Mouse (Mus musculus) hindbrain, embryonic 14.5 days (tissue): ENCODE measurements around the gene Tacc2. TPM values are rescaled to one million over a fixed set of nuclear protein-coding genes. Genes with fewer than 3 reads are reported as not detected.

Experiments used
- ATAC-seq: fragments of 200-750 bp; cut with Nextera tagmentation; 2 replicates; pipeline ENCODE4 v1.8.0; 2017; ENCODE audit warnings: moderate number of reproducible peaks, mild to moderate bottlenecking, moderate TSS enrichment, moderate library complexity; ENCODE audit not compliant: low FRiP score
- DNase-seq: peaks from one replicate; pipeline ENCODE4 v3.0.0-alpha.2; 2015; ENCODE audit warnings: low spot score
- H3K27ac ChIP-seq: fragments of 300-500 bp; sonication (generic); 2 replicates; pipeline ENCODE4 v1.5.1; 2014; ENCODE audit warnings: mild to moderate bottlenecking, moderate library complexity
- H3K27me3 ChIP-seq: fragments of 300-500 bp; sonication (generic); 2 replicates; pipeline ENCODE4 v1.6.1; 2014; ENCODE audit warnings: mild to moderate bottlenecking, low read length, mixed read lengths; ENCODE audit not compliant: control insufficient read depth, insufficient read depth
- H3K36me3 ChIP-seq: fragments of 300-500 bp; sonication (generic); replicated peaks from 2 replicates; pipeline ENCODE4 v1.6.1; 2014; ENCODE audit not compliant: control insufficient read depth, insufficient read depth
- H3K4me1 ChIP-seq: fragments of 300-500 bp; sonication (generic); replicated peaks from 2 replicates; pipeline ENCODE4 v1.6.1; 2014; ENCODE audit warnings: antibody characterized with exemption, low read length, mixed read lengths; ENCODE audit not compliant: control insufficient read depth, insufficient read depth
- H3K4me2 ChIP-seq: fragments of 300-500 bp; sonication (generic); replicated peaks from 2 replicates; pipeline ENCODE4 v1.6.1; 2014; ENCODE audit warnings: mild to moderate bottlenecking, moderate library complexity
- H3K4me3 ChIP-seq: fragments of 300-500 bp; sonication (generic); replicated peaks from 2 replicates; pipeline ENCODE4 v1.5.1; 2014; ENCODE audit warnings: mild to moderate bottlenecking, low read length
- H3K9ac ChIP-seq: fragments of 300-500 bp; sonication (generic); 2 replicates; pipeline ENCODE4 v1.6.1; 2014
- H3K9me3 ChIP-seq: fragments of 300-500 bp; sonication (generic); 2 replicates; pipeline ENCODE4 v1.6.1; 2016; ENCODE audit warnings: low read length; ENCODE audit not compliant: control insufficient read depth
- WGBS: fragments of 180-500 bp; shearing (Covaris S2); extraction: QIAGEN DNeasy Blood & Tissue Kit; methylation state at CpG from one replicate; pipeline ENCODE4 v1.1.7; 2014; 5-methylcytosine and 5-hydroxymethylcytosine counted together
- polyA plus RNA-seq: library from polyadenylated mRNA; unstranded; fragments of >200 nt; fragmentation: Nextera tagmentation; extraction: Ambion mirVana; gene quantifications from 2 replicates; pipeline ENCODE4 v1.2.1, GENCODE M21; 2014

The Tacc2 gene
- polyA plus RNA-seq, 1 experiment from 2014 or later = 58.9 TPM

DNA sequence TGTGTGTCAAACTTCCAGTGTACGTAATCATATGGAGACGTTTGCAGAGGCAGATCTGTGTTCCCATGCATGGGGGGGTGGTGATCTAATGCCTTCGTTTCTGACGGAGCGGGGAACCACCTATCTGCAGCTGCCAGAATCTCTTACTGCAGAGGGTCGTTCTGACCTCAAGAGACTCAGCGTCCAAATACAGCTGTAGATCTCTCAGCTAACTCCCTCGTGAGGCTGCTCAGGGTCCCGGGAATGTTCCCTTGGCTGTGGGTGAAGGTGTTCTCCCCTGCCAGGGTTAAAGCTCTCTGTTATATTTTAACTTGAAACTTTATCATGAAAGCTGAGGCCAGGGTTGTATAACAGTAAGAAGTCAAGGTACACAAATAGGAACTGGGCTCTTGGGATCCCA is 131.7 kb downstream of the Tacc2 start:
- Histone ChIP-seq H3K4me3 (no peak overlapping the region), H3K4me1 (peaks cover 42% of the 10 kb centered on the region), H3K36me3 (no peaks in the 10 kb centered on the region), H3K9me3 (no peaks in the 10 kb centered on the region), H3K9ac (peak overlapping the region; percentile 4; the same call in 1 of the 2 replicates), H3K4me2 (no peak overlapping the region; the same call in 1 of the 2 replicates), H3K27me3 (no peaks in the 10 kb centered on the region), H3K27ac (no peak overlapping the region)
- ATAC-seq = no peak
- WGBS = 49% methylated on average over 9 of the region's 9 CpGs
- no peak for DNase-seq

DNA sequence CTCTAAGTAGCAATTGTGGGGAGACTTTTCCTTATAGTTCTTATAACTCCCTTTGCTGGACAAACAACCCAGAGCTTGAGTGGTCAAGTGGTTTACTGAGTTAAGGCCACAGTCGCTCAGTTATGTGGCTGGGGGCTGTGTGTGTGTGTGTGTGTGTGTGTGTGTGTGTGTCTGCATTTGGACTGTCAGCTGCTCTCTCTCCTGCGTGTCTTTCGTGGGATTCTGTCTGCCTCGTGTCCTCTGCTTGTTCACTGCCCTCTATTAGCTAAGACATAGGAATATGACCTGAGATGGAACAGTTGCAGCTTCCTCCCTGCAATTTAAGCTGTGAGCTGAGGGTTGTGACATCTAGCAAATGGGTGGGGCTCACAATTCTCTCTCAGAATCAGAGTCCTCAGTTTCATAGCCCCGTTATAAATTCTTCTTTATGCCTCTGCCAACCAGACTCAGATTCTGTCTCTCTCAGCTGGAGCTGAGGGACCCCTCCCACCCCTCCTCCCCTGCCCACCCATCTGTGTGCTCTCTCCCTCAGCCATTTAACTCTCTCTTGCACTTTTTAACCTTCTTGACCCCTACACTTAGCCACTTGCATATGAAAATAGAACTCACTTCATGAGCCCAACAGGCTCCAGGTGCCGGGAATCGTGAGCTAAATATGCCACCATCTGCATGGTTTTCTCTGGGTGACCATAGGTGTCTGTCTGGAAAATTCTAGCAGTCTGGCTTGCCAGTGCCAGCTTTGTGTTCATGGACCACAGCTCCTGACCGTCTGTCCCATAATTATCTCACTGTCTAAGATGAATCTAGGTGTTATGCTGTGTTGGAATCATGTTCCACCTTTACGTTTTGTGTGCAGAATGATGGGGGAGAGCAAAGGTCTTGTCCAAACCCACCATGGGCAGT is 132.4 kb downstream of the Tacc2 start:
- no peaks in the 10 kb centered on the region for H3K27me3 ChIP-seq
- peak overlapping the region; percentile 4; the same call in 1 of the 2 replicates for H3K9ac ChIP-seq
- H3K4me1 ChIP-seq = peaks cover 42% of the 10 kb centered on the region
- H3K27ac ChIP-seq = peak overlapping the region; percentile 57; the same call in 1 of the 2 replicates
- WGBS = 47% methylated on average over 9 of the region's 9 CpGs
- DNase-seq (no peak), ATAC-seq (no peak)
- no peak overlapping the region for H3K4me2 ChIP-seq
- H3K4me3 ChIP-seq = no peak overlapping the region
- H3K9me3 ChIP-seq = no peaks in the 10 kb centered on the region
- no peaks in the 10 kb centered on the region for H3K36me3 ChIP-seq

- 89% methylated on average over 7 of the region's 7 CpGs for WGBS
- H3K4me3 ChIP-seq = no peak overlapping the region
- no peak overlapping the region for H3K27ac ChIP-seq
- DNase-seq = no peak
- no peak overlapping the region for H3K9ac ChIP-seq
- H3K36me3 ChIP-seq = peaks cover 4% of the 10 kb centered on the region; the same call in 1 of the 2 replicates
- no peak overlapping the region for H3K4me2 ChIP-seq
- no peak for ATAC-seq
- H3K9me3 ChIP-seq = no peaks in the 10 kb centered on the region
- H3K4me1 ChIP-seq = peaks cover 37% of the 10 kb centered on the region
- H3K27me3 ChIP-seq = no peaks in the 10 kb centered on the region
Measured at GRCm38 (mm10) chr7:130711851-130712250, 134.6 kb downstream of the Tacc2 start.

- H3K4me2 ChIP-seq = no peak overlapping the region
- ATAC-seq = no peak
- no peak for DNase-seq
- WGBS = 47% methylated on average over 6 of the region's 6 CpGs
- H3K27me3 ChIP-seq = no peaks in the 10 kb centered on the region
- peaks cover 32% of the 10 kb centered on the region for H3K4me1 ChIP-seq
- H3K4me3 ChIP-seq = no peak overlapping the region
- H3K9ac ChIP-seq = no peak overlapping the region
- peaks cover 18% of the 10 kb centered on the region for H3K36me3 ChIP-seq
- no peaks in the 10 kb centered on the region for H3K9me3 ChIP-seq
- peak overlapping the region; percentile 51 for H3K27ac ChIP-seq
Measured at GRCm38 (mm10) chr7:130713319-130713718, 136.1 kb downstream of the Tacc2 start.

DNA sequence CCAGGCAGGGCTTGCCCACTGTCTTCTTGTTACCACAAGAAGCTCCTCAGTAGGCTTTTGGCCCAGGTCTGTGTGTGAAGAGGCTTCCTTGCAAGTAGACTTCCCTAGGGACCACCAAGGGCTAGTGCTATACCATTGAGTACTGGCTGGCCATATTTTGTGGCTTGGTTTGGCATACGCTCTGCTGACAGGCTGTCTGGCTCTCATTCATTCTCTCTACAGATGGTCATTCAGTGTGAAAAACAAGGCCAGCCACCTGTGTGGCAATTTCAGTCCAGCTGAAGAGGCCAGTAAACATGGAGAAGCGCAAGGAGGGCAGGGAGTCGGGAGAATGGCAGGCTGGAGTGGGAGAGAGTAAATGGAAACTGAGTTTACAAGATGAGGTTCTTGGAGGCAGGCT is 138.2 kb downstream of the Tacc2 start:
- Histone ChIP-seq H3K27me3 (no peaks in the 10 kb centered on the region), H3K9ac (no peak overlapping the region), H3K36me3 (peaks cover 25% of the 10 kb centered on the region), H3K4me3 (no peak overlapping the region), H3K27ac (no peak overlapping the region), H3K9me3 (no peaks in the 10 kb centered on the region), H3K4me1 (peaks cover 30% of the 10 kb centered on the region), H3K4me2 (no peak overlapping the region)
- DNase-seq (no peak), ATAC-seq (no peak)
- WGBS = 81% methylated on average over 3 of the region's 3 CpGs

DNA sequence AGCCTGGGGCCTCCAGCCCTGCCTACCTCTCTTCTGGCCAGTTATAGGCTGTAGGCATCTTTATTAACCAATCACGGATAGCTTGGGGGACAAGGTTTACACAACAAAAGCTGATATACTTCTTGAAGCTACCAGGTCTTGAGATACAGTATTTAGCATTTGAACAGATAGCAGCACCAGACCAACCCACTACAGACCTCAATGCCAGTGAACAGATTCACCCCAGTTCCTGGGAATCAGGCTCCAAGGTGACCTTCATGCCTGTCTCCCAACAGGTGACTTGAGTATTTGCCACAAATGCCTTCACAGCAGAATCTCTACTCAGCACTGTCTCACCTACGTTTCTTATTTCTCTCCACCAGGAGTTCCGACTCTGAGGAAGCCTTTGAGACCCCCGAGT is 139.1 kb downstream of the Tacc2 start:
- no peak for ATAC-seq
- H3K9me3 ChIP-seq = no peaks in the 10 kb centered on the region
- H3K4me2 ChIP-seq = no peak overlapping the region
- peaks cover 25% of the 10 kb centered on the region for H3K36me3 ChIP-seq
- no peak overlapping the region for H3K4me3 ChIP-seq
- WGBS = 96% methylated on average over 4 of the region's 4 CpGs
- no peaks in the 10 kb centered on the region for H3K27me3 ChIP-seq
- H3K4me1 ChIP-seq = peaks cover 31% of the 10 kb centered on the region
- no peak overlapping the region for H3K9ac ChIP-seq
- DNase-seq = no peak
- no peak overlapping the region for H3K27ac ChIP-seq

DNA sequence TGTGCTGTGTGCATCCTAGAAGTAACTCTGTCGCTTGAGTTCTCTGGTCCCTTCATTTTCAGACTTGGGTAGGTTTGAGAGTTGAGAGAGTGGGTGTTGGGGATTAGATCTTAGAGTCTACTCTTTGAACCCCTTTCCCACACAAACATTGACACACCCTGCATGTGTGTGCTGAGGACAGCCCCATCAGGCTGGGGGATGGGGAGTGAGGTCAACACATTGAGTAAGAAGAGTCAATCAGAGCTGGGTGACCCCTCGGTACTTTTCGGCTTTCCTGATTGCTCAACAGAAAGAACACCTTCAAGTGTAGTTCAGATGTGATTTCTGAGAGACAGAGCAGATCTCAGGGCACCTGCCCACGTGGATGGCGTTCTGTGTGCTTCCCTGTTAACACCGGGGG is 139.8 kb downstream of the Tacc2 start:
- Histone ChIP-seq H3K4me2 (no peak overlapping the region), H3K27me3 (no peaks in the 10 kb centered on the region), H3K4me1 (peaks cover 31% of the 10 kb centered on the region), H3K27ac (no peak overlapping the region), H3K4me3 (no peak overlapping the region), H3K9ac (no peak overlapping the region), H3K9me3 (no peaks in the 10 kb centered on the region), H3K36me3 (peaks cover 25% of the 10 kb centered on the region)
- no peak for DNase-seq
- 98% methylated on average over 6 of the region's 6 CpGs for WGBS
- ATAC-seq = no peak

DNA sequence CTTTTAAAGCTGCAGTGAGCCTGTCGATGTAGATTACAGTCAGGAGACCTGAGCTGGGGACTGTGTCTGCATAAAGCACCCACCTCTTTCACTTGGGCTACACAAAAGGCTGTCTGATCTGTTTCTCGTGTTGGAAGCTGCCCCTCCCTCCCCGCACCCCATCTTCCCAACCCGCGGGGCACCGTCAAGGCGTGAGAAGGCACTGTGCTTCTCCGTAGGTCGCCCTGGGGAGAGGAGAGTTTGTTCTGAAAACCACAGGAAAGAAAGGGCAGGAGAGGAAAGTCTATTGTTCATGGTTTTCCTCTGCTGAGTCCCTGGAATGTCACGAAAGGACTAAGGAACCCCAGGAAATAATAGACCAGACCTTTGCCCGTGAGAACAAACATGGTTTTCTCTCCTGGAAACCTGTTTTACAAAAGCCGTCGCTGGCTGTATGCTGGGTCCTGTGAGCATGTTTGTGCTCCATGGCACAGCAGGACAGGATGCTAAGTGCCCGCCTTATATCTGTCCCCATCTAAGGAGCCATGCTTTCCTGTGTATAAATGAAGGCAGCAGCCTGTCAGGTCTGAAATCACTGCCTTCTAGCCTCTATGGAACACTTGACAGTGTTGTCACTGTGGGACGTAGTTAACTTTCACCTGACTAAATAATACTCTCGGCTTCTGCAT is 142.8 kb downstream of the Tacc2 start:
- Histone ChIP-seq H3K27ac (peak overlapping the region; percentile 55), H3K9me3 (no peaks in the 10 kb centered on the region), H3K4me2 (0 out of 2 replicates have a peak overlapping the region, but pooled peaks have one; percentile 13), H3K36me3 (peaks cover 25% of the 10 kb centered on the region), H3K4me1 (peaks cover 20% of the 10 kb centered on the region), H3K4me3 (no peak overlapping the region), H3K9ac (peak overlapping the region; percentile 37), H3K27me3 (no peaks in the 10 kb centered on the region)
- DNase-seq (no peak), ATAC-seq (no peak)
- 9% methylated on average over 16 of the region's 16 CpGs for WGBS

DNA sequence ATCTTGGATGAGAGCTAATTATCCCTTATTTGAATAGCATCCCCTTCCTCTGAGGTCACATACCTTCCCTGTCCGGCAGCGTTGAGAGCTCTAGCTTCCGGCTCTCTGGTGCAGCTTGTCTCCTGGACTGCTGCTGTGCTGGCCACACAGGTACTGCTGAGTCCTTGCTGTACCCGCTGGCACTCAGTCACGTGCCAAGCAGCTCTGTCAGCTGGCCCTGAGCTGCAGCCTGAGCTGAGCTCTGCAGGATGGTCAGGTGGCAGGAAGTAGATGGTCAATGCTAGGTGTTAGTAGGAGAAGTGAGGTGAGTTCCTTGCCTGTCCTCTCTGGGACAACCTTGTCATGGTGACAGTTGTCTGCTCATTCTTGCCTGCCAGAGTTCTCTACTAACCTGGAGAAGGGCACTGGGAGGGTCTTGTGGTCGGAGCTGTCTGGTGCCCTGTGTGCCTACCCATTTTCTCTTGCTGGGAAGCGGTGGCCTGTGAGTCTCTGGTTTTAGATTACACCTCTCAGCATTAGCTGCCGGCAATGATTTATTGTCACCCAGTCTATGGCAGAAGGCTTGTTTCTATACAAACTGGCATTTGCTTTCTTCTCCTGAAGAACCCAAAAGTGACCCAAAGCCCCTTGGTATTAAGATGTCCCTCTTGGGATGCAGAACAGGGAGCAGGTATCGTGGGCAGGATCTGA is 143.6 kb downstream of the Tacc2 start:
- no peaks in the 10 kb centered on the region for H3K27me3 ChIP-seq
- peaks cover 32% of the 10 kb centered on the region for H3K36me3 ChIP-seq
- no peaks in the 10 kb centered on the region for H3K9me3 ChIP-seq
- H3K4me3 ChIP-seq = no peak overlapping the region
- H3K4me1 ChIP-seq = peaks cover 20% of the 10 kb centered on the region
- 59% methylated on average over 9 of the region's 9 CpGs for WGBS
- DNase-seq (no peak), ATAC-seq (no peak)
- 0 out of 2 replicates have a peak overlapping the region, but pooled peaks have one; percentile 55 for H3K27ac ChIP-seq
- no peak overlapping the region for H3K4me2 ChIP-seq
- H3K9ac ChIP-seq = no peak overlapping the region
